ENCODE assay signal across 8 mouse cellular contexts in the genomic region with DNA sequence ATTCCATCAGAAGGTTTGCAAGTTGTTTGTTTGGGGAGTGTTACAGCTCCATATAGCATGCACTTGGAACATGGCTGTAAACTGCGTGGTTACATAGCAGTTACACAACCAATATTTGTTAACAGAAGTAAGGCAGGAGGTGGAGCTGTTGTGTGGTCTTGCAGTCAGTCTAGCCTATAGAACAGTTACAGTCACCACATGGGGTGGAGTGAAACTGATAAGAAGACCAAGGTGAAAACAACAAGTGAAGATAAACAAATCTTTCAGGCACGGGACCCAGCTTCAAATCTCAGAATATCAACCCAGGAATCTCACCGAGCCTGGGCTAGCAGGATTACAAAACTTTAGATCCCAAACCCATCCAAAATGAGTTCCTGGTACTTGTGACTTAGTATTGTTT. TPM values are rescaled to one million over a fixed set of nuclear protein-coding genes. Genes with fewer than 3 reads are reported as not detected.
A peak's percentile ranks its signal among the peaks of the same experiment; 100 is the strongest.
DNase-seq lines count a peak whose midpoint lies in the region; ATAC-seq and TF ChIP-seq lines count a peak whose summit lies in the region.

No protein-coding gene starts in this region.

- DNase-seq in lung, postnatal 0 days (ENCODE audit: low spot score): peak; percentile 51
- no peak for DNase-seq in lung, postnatal 4 days
- DNase-seq in forebrain, embryonic 14.5 days (ENCODE audit: low spot score): no peak
- peak in 1 of 3 experiments; percentile 37 for DNase-seq in liver, embryonic 14.5 days (ENCODE audit: low read depth in 3 of 3, low spot score in 3 of 3)
- DNase-seq in cerebellum, postnatal 10 days: no peak
- DNase-seq in layer of hippocampus, adult 9-10 months (ENCODE audit: low spot score): no peak
- DNase-seq in left cerebral cortex, postnatal 36 days (ENCODE audit: low spot score in 2 of 2): no peak

- ATAC-seq in lung, postnatal 0 days: no peak
- ATAC-seq in forebrain, embryonic 14.5 days: no peak
- ATAC-seq in liver, embryonic 14.5 days (ENCODE audit: insufficient read depth): no peak
- ATAC-seq in stomach, embryonic 15.5 days (ENCODE audit: insufficient read depth, low FRiP score, low read depth): no peak

- 0 out of 2 replicates have a peak overlapping the region, but pooled peaks have one; percentile 95 for H3K27ac ChIP-seq in lung, postnatal 0 days (ENCODE audit: low read length)
- H3K27ac ChIP-seq in forebrain, embryonic 14.5 days (ENCODE audit: low read depth, low read length): no peak overlapping the region
- no peak overlapping the region for H3K27ac ChIP-seq in liver, embryonic 14.5 days
- H3K27ac ChIP-seq in stomach, embryonic 15.5 days: no peak overlapping the region

- 43% methylated on average over 3 of the region's 3 CpGs for WGBS in lung, postnatal 0 days
- WGBS in forebrain, embryonic 14.5 days: 89% methylated on average over 3 of the region's 3 CpGs
- 18% methylated on average over 3 of the region's 3 CpGs for WGBS in liver, embryonic 14.5 days (ENCODE audit: insufficient replicate concordance)
- 60% methylated on average over 3 of the region's 3 CpGs for WGBS in stomach, embryonic 15.5 days

- TF ChIP-seq CTCF in lung, postnatal 0 days (IDR thresholded peaks at IDR 0.05): no peak
- TF ChIP-seq CTCF in liver, embryonic 14.5 days (IDR thresholded peaks at IDR 0.05; ENCODE audit: low read depth): no peak

- H3K9ac ChIP-seq in lung, postnatal 0 days (replicated peaks; ENCODE audit: low read depth): no peak overlapping the region
- H3K9ac ChIP-seq in forebrain, embryonic 14.5 days (ENCODE audit: low read length): peak overlapping the region; percentile 92; the same call in 1 of the 2 replicates
- no peak overlapping the region for H3K9ac ChIP-seq in liver, embryonic 14.5 days (replicated peaks)
- no peak overlapping the region for H3K9ac ChIP-seq in stomach, embryonic 15.5 days

- H3K4me3 ChIP-seq in lung, postnatal 0 days (ENCODE audit: low read depth, low read length): peak overlapping the region; percentile 99; the same call in 1 of the 2 replicates
- peak overlapping the region; percentile 87; the same call in 1 of the 2 replicates for H3K4me3 ChIP-seq in forebrain, embryonic 14.5 days (ENCODE audit: low read depth, low read length)
- H3K4me3 ChIP-seq in liver, embryonic 14.5 days (ENCODE audit: insufficient read depth in 1 of 2, low read depth in 2 of 2, low read length in 2 of 2): no peak overlapping the region; a peak in 1 of 4 replicates
- H3K4me3 ChIP-seq in stomach, embryonic 15.5 days (replicated peaks): peak overlapping the region; percentile 93

- H3K36me3 ChIP-seq in lung, postnatal 0 days (ENCODE audit: insufficient read depth, low read length): peaks cover 20% of the 10 kb centered on the region
- H3K36me3 ChIP-seq in forebrain, embryonic 14.5 days (ENCODE audit: control insufficient read depth, insufficient read depth, low read length): peaks cover 38% of the 10 kb centered on the region
- H3K36me3 ChIP-seq in liver, embryonic 14.5 days (replicated peaks; ENCODE audit: control insufficient read depth, insufficient read depth, low read depth): peaks cover 3% of the 10 kb centered on the region; the same call in 1 of the 2 replicates
- peaks cover 10% of the 10 kb centered on the region for H3K36me3 ChIP-seq in stomach, embryonic 15.5 days

- no peak for TF ChIP-seq EP300 in lung, postnatal 0 days (IDR thresholded peaks at IDR 0.05)
- no peak for TF ChIP-seq EP300 in liver, embryonic 14.5 days (IDR thresholded peaks at IDR 0.05; ENCODE audit: low read depth)

- H3K9me3 ChIP-seq in lung, postnatal 0 days (ENCODE audit: low read length): no peaks in the 10 kb centered on the region
- no peaks in the 10 kb centered on the region for H3K9me3 ChIP-seq in forebrain, embryonic 14.5 days (replicated peaks; ENCODE audit: control insufficient read depth, low read length)
- no peaks in the 10 kb centered on the region for H3K9me3 ChIP-seq in liver, embryonic 14.5 days (ENCODE audit: control insufficient read depth, low read length)
- no peaks in the 10 kb centered on the region for H3K9me3 ChIP-seq in stomach, embryonic 15.5 days

- H3K4me1 ChIP-seq in lung, postnatal 0 days (ENCODE audit: insufficient read depth, low read depth, low read length): peaks cover 14% of the 10 kb centered on the region; the same call in 1 of the 2 replicates
- H3K4me1 ChIP-seq in forebrain, embryonic 14.5 days (ENCODE audit: control insufficient read depth, insufficient read depth, low read length): peaks cover 15% of the 10 kb centered on the region
- H3K4me1 ChIP-seq in liver, embryonic 14.5 days (replicated peaks; ENCODE audit: control insufficient read depth in 2 of 2, insufficient read depth in 2 of 2, low read length in 1 of 2): peaks cover 15 to 16% of the 10 kb centered on the region in 2 experiments
- H3K4me1 ChIP-seq in stomach, embryonic 15.5 days: peaks cover 17% of the 10 kb centered on the region

- H3K4me2 ChIP-seq in lung, postnatal 0 days (replicated peaks; ENCODE audit: low read depth, low read length): peak overlapping the region; percentile 94
- H3K4me2 ChIP-seq in forebrain, embryonic 14.5 days (ENCODE audit: low read length): peak overlapping the region; percentile 55
- peak overlapping the region; percentile 98; the same call in 1 of the 2 replicates for H3K4me2 ChIP-seq in liver, embryonic 14.5 days (ENCODE audit: low read depth)
- H3K4me2 ChIP-seq in stomach, embryonic 15.5 days: peak overlapping the region; percentile 80

- intact Hi-C loops in left cerebral cortex, postnatal 36 days (cut with DNase I): no loop called here

- no peaks in the 10 kb centered on the region for H3K27me3 ChIP-seq in lung, postnatal 0 days (replicated peaks; ENCODE audit: insufficient read depth, low read length)
- no peaks in the 10 kb centered on the region for H3K27me3 ChIP-seq in forebrain, embryonic 14.5 days (replicated peaks; ENCODE audit: control insufficient read depth, insufficient read depth, low read length)
- no peaks in the 10 kb centered on the region for H3K27me3 ChIP-seq in liver, embryonic 14.5 days (ENCODE audit: control insufficient read depth, insufficient read depth, low read length)
- no peaks in the 10 kb centered on the region for H3K27me3 ChIP-seq in stomach, embryonic 15.5 days (replicated peaks)

RNA-seq across cellular contexts. Expression of a gene that starts 1.6 kb away (rescaled TPM):
- polyA plus RNA-seq in lung, postnatal 0 days (2015; fragmentation: Nextera tagmentation; extraction: Ambion mirVana): 4.5 and 5.1 TPM in 2 replicates
- polyA plus RNA-seq in forebrain, embryonic 14.5 days (2014; fragmentation: Nextera tagmentation; extraction: Ambion mirVana): 4.8 and 7.6 TPM in 2 replicates
- 6.2 and 7.0 TPM in 2 replicates for polyA plus RNA-seq in liver, embryonic 14.5 days (2012; rRNA removed)
- polyA plus RNA-seq in liver, embryonic 14.5 days (2014; fragmentation: Nextera tagmentation; extraction: Ambion mirVana): 1.6 TPM in 2 replicates
- polyA plus RNA-seq in stomach, embryonic 15.5 days (2015; fragmentation: Nextera tagmentation; extraction: Ambion mirVana): 4.9 and 5.1 TPM in 2 replicates
- total RNA-seq in left cerebral cortex, postnatal 36 days (2021): 10 to 100 TPM; 43.2 to 47.5 TPM

RNA-seq across cellular contexts. Expression of a gene that starts 36.9 kb away (rescaled TPM):
- 49.5 and 52.4 TPM in 2 replicates for polyA plus RNA-seq in lung, postnatal 0 days (2015; fragmentation: Nextera tagmentation; extraction: Ambion mirVana)
- polyA plus RNA-seq in forebrain, embryonic 14.5 days (2014; fragmentation: Nextera tagmentation; extraction: Ambion mirVana): 96.1 and 101 TPM in 2 replicates
- 5.5 TPM in 2 replicates for polyA plus RNA-seq in liver, embryonic 14.5 days (2012; rRNA removed)
- 6.3 and 6.8 TPM in 2 replicates for polyA plus RNA-seq in liver, embryonic 14.5 days (2014; fragmentation: Nextera tagmentation; extraction: Ambion mirVana)
- 44.4 and 50.4 TPM in 2 replicates for polyA plus RNA-seq in stomach, embryonic 15.5 days (2015; fragmentation: Nextera tagmentation; extraction: Ambion mirVana)
- total RNA-seq in left cerebral cortex, postnatal 36 days (2021): 10 to 100 TPM; 50.7 to 51.3 TPM

RNA-seq across cellular contexts. Expression of a gene that starts 50.1 kb away (rescaled TPM):
- 16.9 and 17.9 TPM in 2 replicates for polyA plus RNA-seq in lung, postnatal 0 days (2015; fragmentation: Nextera tagmentation; extraction: Ambion mirVana)
- polyA plus RNA-seq in forebrain, embryonic 14.5 days (2014; fragmentation: Nextera tagmentation; extraction: Ambion mirVana): 36.2 and 43.5 TPM in 2 replicates
- 23.5 and 23.7 TPM in 2 replicates for polyA plus RNA-seq in liver, embryonic 14.5 days (2012; rRNA removed)
- polyA plus RNA-seq in liver, embryonic 14.5 days (2014; fragmentation: Nextera tagmentation; extraction: Ambion mirVana): 22.6 and 28.2 TPM in 2 replicates
- 28.2 and 29.3 TPM in 2 replicates for polyA plus RNA-seq in stomach, embryonic 15.5 days (2015; fragmentation: Nextera tagmentation; extraction: Ambion mirVana)
- 10 to 100 TPM; 45.1 to 47.1 TPM for total RNA-seq in left cerebral cortex, postnatal 36 days (2021)

RNA-seq across cellular contexts. Expression of a gene that starts 53.0 kb away (rescaled TPM):
- polyA plus RNA-seq in lung, postnatal 0 days (2015; fragmentation: Nextera tagmentation; extraction: Ambion mirVana): 12.7 and 13.9 TPM in 2 replicates
- 14.7 and 15.2 TPM in 2 replicates for polyA plus RNA-seq in forebrain, embryonic 14.5 days (2014; fragmentation: Nextera tagmentation; extraction: Ambion mirVana)
- 19.7 and 21.4 TPM in 2 replicates for polyA plus RNA-seq in liver, embryonic 14.5 days (2012; rRNA removed)
- polyA plus RNA-seq in liver, embryonic 14.5 days (2014; fragmentation: Nextera tagmentation; extraction: Ambion mirVana): 13.0 and 13.2 TPM in 2 replicates
- 21.2 and 22.0 TPM in 2 replicates for polyA plus RNA-seq in stomach, embryonic 15.5 days (2015; fragmentation: Nextera tagmentation; extraction: Ambion mirVana)
- 10 to 100 TPM; 64.0 to 69.3 TPM for total RNA-seq in left cerebral cortex, postnatal 36 days (2021)

Comparison
In these comparisons a context has a peak if more than half of its experiments do, and no peak if none do; other contexts are left out.
1. H3K4me3 ChIP-seq: peak in lung, postnatal 0 days (single experiment), forebrain, embryonic 14.5 days (single experiment) and stomach, embryonic 15.5 days (single experiment); none in liver, embryonic 14.5 days (0 of 2).
2. Peak in every context shown above with its lines, with median percentiles within 50 percentile points of each other: H3K4me2 ChIP-seq.